Mouse (Mus musculus): ENCODE results near the gene Gm20737.
"Not testable (repeated sequence)": the region's sequence is repeated elsewhere in the genome, so short reads cannot be mapped to it uniquely, and the experiment has no call there.

Gm20737 gene

GRCm38 (mm10) chrY:10535942-10536341 is at the start of gene Gm20737:
Gene Gm20737, minus strand, starts transcription at chrY:10536042.
- not testable (repeated sequence) for DNase-seq (ENCODE audit: low spot score)

DNA sequence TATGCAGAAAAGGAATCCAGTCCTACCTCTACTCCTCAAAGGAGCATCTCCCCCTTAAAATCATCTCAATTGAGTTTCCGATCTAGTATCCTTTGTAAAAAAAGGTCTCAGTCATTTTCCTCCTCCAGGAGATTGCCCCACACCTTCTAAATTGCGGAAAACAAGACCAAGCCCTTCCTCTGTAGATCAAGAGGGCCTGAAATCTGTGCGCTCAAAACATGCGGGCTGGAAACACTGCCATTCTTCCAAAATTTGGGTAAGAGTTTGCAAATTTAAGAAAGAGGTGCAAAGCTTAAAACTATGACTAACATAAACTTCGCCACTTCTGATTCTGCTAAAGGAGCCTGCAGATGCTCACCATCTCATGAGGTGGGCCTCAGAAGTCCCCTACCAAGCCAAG is 17.3 kb upstream of the Gm20737 start, which contains the start of gene Gm21775:
Gm21775 (plus strand) TSS at position 301 of the 400 bp plus-strand sequence.
- not testable (repeated sequence) for DNase-seq (ENCODE audit: low spot score)
